Mouse (Mus musculus) small intestine, adult 2 months (tissue): ENCODE measurements at regions not wholly inside any gene's neighbourhood (a gene's known extent, or its start where the extent isn't known, plus 50 kb on each side); places are given as distances from the start of the nearest gene placed in this dataset.

ENCODE experiments used
- CTCF ChIP-seq: fragments of 200-500 bp; IDR thresholded peaks from 2 replicates; pipeline ENCODE4 v1.5.1; 2012; ENCODE audit warnings: low read depth, mild to moderate bottlenecking, control low read depth, inconsistent platforms, low read length, moderate library complexity, mixed read lengths; ENCODE audit not compliant: insufficient replicate concordance, insufficient read length; ENCODE audit errors: extremely low read depth
- POLR2A ChIP-seq: fragments of 200-500 bp; IDR thresholded peaks from 2 replicates; pipeline ENCODE4 v1.6.1; 2012; ENCODE audit warnings: low read depth, mild to moderate bottlenecking, control low read depth, inconsistent platforms, low read length, moderate library complexity

DNA sequence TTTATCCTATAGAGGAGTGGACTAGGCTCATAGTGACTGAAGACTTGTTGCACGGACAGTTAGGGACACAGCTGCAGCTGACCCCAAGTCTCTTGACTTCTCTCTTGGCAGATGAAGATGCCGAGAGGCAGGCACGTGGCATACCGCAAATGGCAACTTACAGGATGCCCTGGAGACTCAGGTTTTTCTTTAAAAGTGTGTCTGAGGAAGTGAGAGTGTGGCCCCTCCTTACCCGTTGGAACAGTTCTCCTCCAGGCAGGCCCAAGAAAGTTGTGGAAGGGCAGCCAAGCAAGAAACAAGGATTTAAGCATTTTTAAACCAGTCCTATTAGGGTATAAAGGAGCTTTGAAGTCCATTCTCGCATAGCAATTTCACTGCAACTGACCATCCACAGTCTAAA, 180.5 kb downstream of the Bcl11a start:
- TF ChIP-seq CTCF (no peak), POLR2A (no peak)
